Comparison of ENCODE assay signal across 8 mouse cellular contexts in genomic region chr13:103696164-103696563, GRCm38 (mm10).
A peak's percentile ranks its signal among the peaks of the same experiment; 100 is the strongest.
DNase-seq lines count a peak whose midpoint lies in the region; ATAC-seq and TF ChIP-seq lines count a peak whose summit lies in the region.

No protein-coding gene starts in this region.

- DNase-seq in adrenal gland, adult (ENCODE audit: inconsistent age in 2 of 2, low spot score in 1 of 2), result peak; percentile 63 to 89
- DNase-seq in adrenal gland, adult 8-10 months, result no peak
- peak; percentile 57 for DNase-seq in midbrain, embryonic 10.5 days (ENCODE audit: low spot score)
- peak; percentile 43 for DNase-seq in brain, embryonic 14.5 days (ENCODE audit: low read depth)
- peak; percentile 35 for DNase-seq in lung, postnatal 0 days (ENCODE audit: low spot score)
- peak; percentile 27 for DNase-seq in thymus, postnatal 25 days

- no peak for ATAC-seq in midbrain, embryonic 15.5 days (replicated peaks)
- ATAC-seq in hindbrain, embryonic 13.5 days (ENCODE audit: low FRiP score), result 0 out of 2 replicates have a peak, but pooled peaks have one; percentile 36
- ATAC-seq in lung, postnatal 0 days, result no peak

- WGBS in midbrain, embryonic 10.5 days, result 48% methylated on average over 9 of the region's 9 CpGs
- WGBS in midbrain, embryonic 15.5 days, result 46% methylated on average over 9 of the region's 9 CpGs
- 32% methylated on average over 9 of the region's 9 CpGs for WGBS in hindbrain, embryonic 13.5 days
- 32% methylated on average over 9 of the region's 9 CpGs for WGBS in lung, postnatal 0 days

- no peak overlapping the region for H3K4me3 ChIP-seq in midbrain, embryonic 10.5 days
- H3K4me3 ChIP-seq in midbrain, embryonic 15.5 days, result no peak overlapping the region
- H3K4me3 ChIP-seq in hindbrain, embryonic 13.5 days, result no peak overlapping the region
- H3K4me3 ChIP-seq in lung, postnatal 0 days (ENCODE audit: low read depth, low read length), result no peak overlapping the region

- no peaks in the 10 kb centered on the region for H3K27me3 ChIP-seq in midbrain, embryonic 10.5 days (ENCODE audit: low read depth, poor library complexity, severe bottlenecking)
- H3K27me3 ChIP-seq in midbrain, embryonic 15.5 days (replicated peaks), result no peaks in the 10 kb centered on the region
- H3K27me3 ChIP-seq in hindbrain, embryonic 13.5 days, result no peaks in the 10 kb centered on the region
- no peaks in the 10 kb centered on the region for H3K27me3 ChIP-seq in lung, postnatal 0 days (replicated peaks; ENCODE audit: insufficient read depth, low read length)

- H3K9me3 ChIP-seq in midbrain, embryonic 10.5 days (replicated peaks), result no peaks in the 10 kb centered on the region
- no peaks in the 10 kb centered on the region for H3K9me3 ChIP-seq in midbrain, embryonic 15.5 days
- no peaks in the 10 kb centered on the region for H3K9me3 ChIP-seq in hindbrain, embryonic 13.5 days
- H3K9me3 ChIP-seq in lung, postnatal 0 days (ENCODE audit: low read length), result no peaks in the 10 kb centered on the region

- no peak for TF ChIP-seq POLR2A in brain, embryonic 14.5 days (IDR thresholded peaks at IDR 0.05; ENCODE audit: borderline replicate concordance, extremely low read depth, insufficient read depth, insufficient read length, poor library complexity, severe bottlenecking)

- H3K4me2 ChIP-seq in midbrain, embryonic 15.5 days, result no peak overlapping the region
- no peak overlapping the region for H3K4me2 ChIP-seq in hindbrain, embryonic 13.5 days
- H3K4me2 ChIP-seq in lung, postnatal 0 days (replicated peaks; ENCODE audit: low read depth, low read length), result no peak overlapping the region

- no peaks in the 10 kb centered on the region for H3K36me3 ChIP-seq in midbrain, embryonic 10.5 days
- H3K36me3 ChIP-seq in midbrain, embryonic 15.5 days (replicated peaks), result no peaks in the 10 kb centered on the region
- H3K36me3 ChIP-seq in hindbrain, embryonic 13.5 days, result no peaks in the 10 kb centered on the region
- H3K36me3 ChIP-seq in lung, postnatal 0 days (ENCODE audit: insufficient read depth, low read length), result no peaks in the 10 kb centered on the region

- TF ChIP-seq CTCF in brain, embryonic 14.5 days (IDR thresholded peaks at IDR 0.05; ENCODE audit: borderline replicate concordance, extremely low read depth, insufficient read depth, insufficient read length), result peak; percentile 78
- peak; percentile 72 for TF ChIP-seq CTCF in lung, postnatal 0 days (IDR thresholded peaks at IDR 0.05)

- H3K4me1 ChIP-seq in midbrain, embryonic 10.5 days, result no peaks in the 10 kb centered on the region
- no peaks in the 10 kb centered on the region for H3K4me1 ChIP-seq in midbrain, embryonic 15.5 days
- H3K4me1 ChIP-seq in hindbrain, embryonic 13.5 days (replicated peaks), result no peaks in the 10 kb centered on the region; the same call in 1 of the 2 replicates
- H3K4me1 ChIP-seq in lung, postnatal 0 days (ENCODE audit: insufficient read depth, low read depth, low read length), result no peaks in the 10 kb centered on the region

- H3K27ac ChIP-seq in midbrain, embryonic 10.5 days (replicated peaks), result no peak overlapping the region
- H3K27ac ChIP-seq in midbrain, embryonic 15.5 days, result no peak overlapping the region
- H3K27ac ChIP-seq in hindbrain, embryonic 13.5 days, result peak overlapping the region; percentile 44; the same call in 1 of the 2 replicates
- no peak overlapping the region for H3K27ac ChIP-seq in lung, postnatal 0 days (ENCODE audit: low read length)

- no peak for TF ChIP-seq EP300 in lung, postnatal 0 days (IDR thresholded peaks at IDR 0.05)

- H3K9ac ChIP-seq in midbrain, embryonic 15.5 days, result no peak overlapping the region
- H3K9ac ChIP-seq in hindbrain, embryonic 13.5 days, result no peak overlapping the region
- no peak overlapping the region for H3K9ac ChIP-seq in lung, postnatal 0 days (replicated peaks; ENCODE audit: low read depth)
